ENCODE assay signal across 8 mouse cellular contexts in genomic region chr2:75682978-75683709, GRCm38 (mm10). TPM values are rescaled to one million over a fixed set of nuclear protein-coding genes. Genes with fewer than 3 reads are reported as not detected.
DNase-seq lines count a peak whose midpoint lies in the region; ATAC-seq and TF ChIP-seq lines count a peak whose summit lies in the region.

No protein-coding gene starts in this region.

- H3K9ac ChIP-seq in liver, embryonic 13.5 days = peak overlapping the region; percentile 39; the same call in 1 of the 2 replicates
- H3K9ac ChIP-seq in midbrain, embryonic 13.5 days (replicated peaks) = no peak overlapping the region

- intact Hi-C loops in gastrocnemius, adult 2 months (cut with DNase I) = loop anchor here (1.0 to 2.0 kb wide), 2 partner anchors 21 to 24 kb away; partner anchors contain the start of genes Hnrnpa3 and Nfe2l2

- peaks cover 41% of the 10 kb centered on the region for H3K4me1 ChIP-seq in G1E (ENCODE audit: insufficient read depth, low read depth, low read length)
- H3K4me1 ChIP-seq in liver, embryonic 13.5 days (replicated peaks) = peaks cover 68% of the 10 kb centered on the region
- no peaks in the 10 kb centered on the region for H3K4me1 ChIP-seq in midbrain, embryonic 13.5 days (replicated peaks)

- H3K27me3 ChIP-seq in G1E (ENCODE audit: insufficient read depth, low read length) = no peaks in the 10 kb centered on the region
- no peaks in the 10 kb centered on the region for H3K27me3 ChIP-seq in liver, embryonic 13.5 days
- H3K27me3 ChIP-seq in midbrain, embryonic 13.5 days = no peaks in the 10 kb centered on the region

- peak; percentile 77 for ATAC-seq in G1E (ENCODE audit: extremely low read depth, insufficient number of reproducible peaks, low FRiP score, poor library complexity, severe bottlenecking)
- ATAC-seq in liver, embryonic 13.5 days (ENCODE audit: low read depth) = peak; percentile 54
- no peak for ATAC-seq in midbrain, embryonic 13.5 days

- TF ChIP-seq CTCF in G1E (IDR thresholded peaks at IDR 0.05; ENCODE audit: low read depth, low read length) = no peak
- TF ChIP-seq CTCF in gastrocnemius, adult 2 months (IDR thresholded peaks at IDR 0.05) = no peak

- H3K4me2 ChIP-seq in liver, embryonic 13.5 days = peak overlapping the region; percentile 32
- no peak overlapping the region for H3K4me2 ChIP-seq in midbrain, embryonic 13.5 days (replicated peaks)

- H3K4me3 ChIP-seq in G1E (ENCODE audit: low read depth, low read length) = no peak overlapping the region
- H3K4me3 ChIP-seq in gastrocnemius, adult 2 months = peak overlapping the region; percentile 57
- H3K4me3 ChIP-seq in liver, embryonic 13.5 days (replicated peaks) = no peak overlapping the region
- H3K4me3 ChIP-seq in midbrain, embryonic 13.5 days (replicated peaks) = no peak overlapping the region

- peak; percentile 89 for DNase-seq in A20 (ENCODE audit: low read depth, low spot score)
- DNase-seq in G1E (ENCODE audit: low spot score) = no peak
- peak; percentile 74 for DNase-seq in gastrocnemius, adult 2 months
- peak; percentile 92 for DNase-seq in induced T-regulatory cell, adult 2 months (ENCODE audit: low read depth)
- no peak for DNase-seq in liver, embryonic 13.5 days
- DNase-seq in spleen, adult 18-20 months = peak; percentile 69 to 75
- no peak for DNase-seq in urinary bladder, adult 2 months (ENCODE audit: low spot score)

- peaks cover 74% of the 10 kb centered on the region for H3K36me3 ChIP-seq in G1E (replicated peaks)
- H3K36me3 ChIP-seq in liver, embryonic 13.5 days = peaks cover 38% of the 10 kb centered on the region
- H3K36me3 ChIP-seq in midbrain, embryonic 13.5 days = no peaks in the 10 kb centered on the region

- peak overlapping the region; percentile 94 for H3K27ac ChIP-seq in gastrocnemius, adult 2 months
- peak overlapping the region; percentile 71 for H3K27ac ChIP-seq in liver, embryonic 13.5 days
- no peak overlapping the region for H3K27ac ChIP-seq in midbrain, embryonic 13.5 days

- WGBS in liver, embryonic 13.5 days (ENCODE audit: insufficient replicate concordance) = 38% methylated on average over 15 of the region's 15 CpGs
- WGBS in midbrain, embryonic 13.5 days = 82% methylated on average over 15 of the region's 15 CpGs

- H3K9me3 ChIP-seq in G1E (replicated peaks) = no peaks in the 10 kb centered on the region
- no peaks in the 10 kb centered on the region for H3K9me3 ChIP-seq in liver, embryonic 13.5 days (replicated peaks)
- H3K9me3 ChIP-seq in midbrain, embryonic 13.5 days = no peaks in the 10 kb centered on the region

RNA-seq across cellular contexts. Expression of gene Nfe2l2, which starts 21.3 kb away (rescaled TPM):
- total RNA-seq in G1E (2014; fragmentation: Nextera tagmentation) (104 and 113 TPM in 2 replicates), G1E (2017) (96.8 and 99.5 TPM in 2 replicates)
- 9.1 and 12.4 TPM in 2 replicates for polyA plus RNA-seq in G1E (2012)
- total RNA-seq in gastrocnemius, adult 2 months (2021) = 10 to 100 TPM; 32.9 to 41.0 TPM
- polyA plus RNA-seq in liver, embryonic 13.5 days (2015; fragmentation: Nextera tagmentation; extraction: Ambion mirVana) = 44.6 and 54.3 TPM in 2 replicates
- 214 and 256 TPM in 2 replicates for polyA plus RNA-seq in urinary bladder, adult 2 months (2012; rRNA removed)
- 10.5 and 11.1 TPM in 2 replicates for polyA plus RNA-seq in midbrain, embryonic 13.5 days (2015; fragmentation: Nextera tagmentation; extraction: Ambion mirVana)

RNA-seq across cellular contexts. Expression of gene Hnrnpa3, which starts 24.1 kb away (rescaled TPM):
- total RNA-seq in G1E (2014; fragmentation: Nextera tagmentation) = 576 and 627 TPM in 2 replicates
- total RNA-seq in G1E (2017) = 136 and 215 TPM in 2 replicates
- polyA plus RNA-seq in G1E (2012) = 283 and 509 TPM in 2 replicates
- 100 to 1,000 TPM; 123 to 144 TPM for total RNA-seq in gastrocnemius, adult 2 months (2021)
- 161 and 182 TPM in 2 replicates for polyA plus RNA-seq in liver, embryonic 13.5 days (2015; fragmentation: Nextera tagmentation; extraction: Ambion mirVana)
- polyA plus RNA-seq in urinary bladder, adult 2 months (2012; rRNA removed) = 222 and 271 TPM in 2 replicates
- 279 and 291 TPM in 2 replicates for polyA plus RNA-seq in midbrain, embryonic 13.5 days (2015; fragmentation: Nextera tagmentation; extraction: Ambion mirVana)

Comparison
In these comparisons a context has a peak if more than half of its experiments do, and no peak if none do; other contexts are left out.
1. DNase-seq: peak in A20 (single experiment), gastrocnemius, adult 2 months (single experiment), induced T-regulatory cell, adult 2 months (single experiment) and spleen, adult 18-20 months (2 of 2); none in G1E (single experiment), liver, embryonic 13.5 days (single experiment) and urinary bladder, adult 2 months (single experiment).